Mouse (Mus musculus): ENCODE data around the gene Ubash3b.

Gene Ubash3b

DNA sequence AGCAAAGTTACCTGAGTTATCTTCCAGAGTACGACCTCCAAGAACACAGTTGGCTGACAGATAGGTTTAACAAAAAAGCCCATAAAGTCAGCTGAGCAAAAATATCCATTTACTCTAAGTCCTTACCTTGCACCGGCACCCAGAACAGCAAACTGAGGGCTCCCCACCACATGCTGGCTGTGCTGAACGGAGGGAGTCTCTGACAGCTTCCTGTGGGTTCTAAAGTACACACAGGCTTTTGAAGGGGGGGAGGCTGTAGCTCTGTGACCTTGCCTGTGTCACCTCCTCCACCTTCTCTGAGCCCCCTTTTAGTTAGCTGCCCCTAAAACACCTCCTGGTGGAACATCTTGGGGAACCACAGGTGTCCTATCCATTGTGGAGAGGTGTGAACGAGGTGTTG is 157.1 kb downstream of the Ubash3b start, which contains the start of gene Crtam:
TSS of gene Crtam (minus strand) at position 214 of the 400 bp plus-strand sequence.
- DNase-seq (ENCODE audit: low spot score in 2 of 2): no peak

GRCm38 (mm10) chr9:40997116-40997779 is 164.2 kb downstream of the Ubash3b start:
- peak in 1 of 2 experiments; percentile 11 for DNase-seq (ENCODE audit: low spot score in 2 of 2)

- DNase-seq (ENCODE audit: low spot score in 2 of 2): no peak
These were observed 167.4 kb downstream of the Ubash3b start for GRCm38 (mm10) chr9:40994075-40994474.

DNA sequence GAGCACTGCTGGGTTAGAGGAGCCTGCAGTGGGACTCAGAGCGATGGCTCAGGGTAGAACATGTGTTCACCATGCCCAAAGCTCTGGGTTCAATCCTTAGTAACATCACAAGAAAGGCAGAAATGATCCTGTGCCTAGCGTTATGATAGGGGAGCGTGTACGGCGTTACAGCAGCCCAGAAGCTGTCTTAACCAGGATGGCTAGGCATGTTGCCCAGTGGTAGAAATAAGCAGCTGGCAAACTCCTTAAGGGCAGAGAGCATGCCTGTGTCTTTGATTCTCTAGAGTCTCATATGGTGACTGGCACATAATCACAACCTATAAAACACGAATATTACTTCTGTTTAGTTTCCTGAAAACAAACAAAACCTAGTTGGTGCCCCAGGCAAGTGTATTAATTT is 170.0 kb downstream of the Ubash3b start:
- DNase-seq (ENCODE audit: low spot score in 2 of 2): no peak

GRCm38 (mm10) chr9:40989940-40990588 is 171.4 kb downstream of the Ubash3b start:
- DNase-seq (ENCODE audit: low spot score in 2 of 2): peak in 1 of 2 experiments; percentile 46

- no peak for DNase-seq (ENCODE audit: low spot score in 2 of 2)
These were observed 177.2 kb downstream of the Ubash3b start for GRCm38 (mm10) chr9:40984313-40984712.

DNA sequence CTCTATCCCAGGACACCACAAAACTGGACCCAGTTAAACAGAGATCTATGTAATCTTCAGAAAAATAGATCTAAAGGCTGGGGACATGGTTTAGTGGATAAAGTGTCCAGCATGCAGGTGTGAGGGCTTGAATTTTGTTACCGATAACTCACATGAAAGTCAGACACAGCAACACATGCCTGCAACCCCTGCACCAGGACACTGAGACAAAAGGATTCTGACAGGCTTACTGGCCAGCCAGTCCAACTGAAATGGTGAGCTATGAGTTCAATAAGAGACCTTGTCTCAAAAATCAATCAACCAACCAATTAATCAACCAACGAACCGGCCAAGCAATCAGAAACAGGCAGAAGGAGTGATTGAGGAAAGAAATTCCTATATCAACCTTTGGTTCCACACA is 177.7 kb downstream of the Ubash3b start:
- no peak for DNase-seq (ENCODE audit: low spot score in 2 of 2)

DNA sequence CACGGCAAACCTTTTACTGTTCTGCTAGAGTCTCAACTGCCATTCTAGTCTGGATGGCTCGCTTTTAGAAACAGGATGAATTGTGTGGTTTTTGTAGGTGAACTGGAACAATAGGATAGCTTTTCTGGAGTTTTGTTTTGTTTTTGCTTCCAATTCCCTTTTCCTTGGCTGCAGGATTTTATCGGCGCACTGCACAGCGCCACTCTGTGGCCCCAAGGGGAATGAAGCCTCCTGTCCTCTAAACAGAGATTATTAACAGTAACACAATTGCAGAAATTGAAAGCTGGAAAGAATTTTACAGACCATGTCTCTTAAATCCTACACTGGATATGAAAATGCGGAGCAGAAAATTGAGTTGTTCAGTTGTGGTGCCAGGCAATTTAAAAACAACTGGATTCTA is 179.0 kb downstream of the Ubash3b start:
- DNase-seq (ENCODE audit: low spot score in 2 of 2): no peak

- no peak for DNase-seq (ENCODE audit: low spot score in 2 of 2)
These were observed 187.3 kb downstream of the Ubash3b start for GRCm38 (mm10) chr9:40974042-40974801.

- no peak for DNase-seq (ENCODE audit: low spot score in 2 of 2)
These were observed 197.1 kb downstream of the Ubash3b start for GRCm38 (mm10) chr9:40964418-40964714.

DNA sequence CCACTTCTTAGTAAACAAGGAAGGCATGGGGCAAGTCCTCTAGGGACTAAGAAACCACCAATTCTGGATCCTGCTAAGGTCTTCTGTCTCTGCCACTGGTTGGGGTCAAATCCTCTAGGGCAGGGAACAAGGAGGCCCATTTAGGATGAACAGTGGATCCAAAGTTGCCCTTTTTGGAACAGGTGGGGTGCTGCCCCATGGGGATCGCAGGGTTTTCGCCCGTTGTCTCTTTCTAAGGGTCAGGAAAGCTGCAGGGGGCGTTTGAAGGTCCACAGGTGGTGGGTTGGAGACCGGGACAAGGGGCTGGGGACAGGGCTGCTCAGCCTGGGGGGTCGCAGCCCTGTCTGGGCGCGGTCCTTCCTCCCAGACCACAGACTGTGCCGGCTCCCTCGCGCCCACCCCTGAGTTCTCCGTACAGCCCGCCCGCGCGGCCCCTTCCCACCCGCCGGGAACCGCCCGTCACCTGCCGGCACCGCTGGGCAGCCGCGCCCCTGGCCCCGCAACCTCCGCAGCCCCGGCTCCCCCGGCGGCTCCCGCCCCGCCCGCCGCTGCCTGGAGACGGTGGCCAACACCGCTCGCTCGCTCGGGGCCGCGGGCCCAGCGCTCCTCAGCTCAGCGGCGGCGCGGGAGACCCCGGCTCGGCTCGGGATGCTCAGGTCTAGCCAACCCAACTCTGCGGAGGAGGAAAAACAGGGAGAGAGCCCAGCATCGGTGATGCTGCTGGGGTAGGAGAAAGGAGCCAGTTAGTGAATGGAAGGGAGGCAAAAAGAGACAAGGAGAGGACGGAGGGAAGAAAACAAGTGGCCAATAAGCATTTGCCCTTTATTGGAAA is 197.7 kb downstream of the Ubash3b start, which contains the start of gene Jhy:
TSS of gene Jhy (minus strand) at position 533 of the 832 bp plus-strand sequence.
- DNase-seq (ENCODE audit: low spot score in 2 of 2): no peak

DNA sequence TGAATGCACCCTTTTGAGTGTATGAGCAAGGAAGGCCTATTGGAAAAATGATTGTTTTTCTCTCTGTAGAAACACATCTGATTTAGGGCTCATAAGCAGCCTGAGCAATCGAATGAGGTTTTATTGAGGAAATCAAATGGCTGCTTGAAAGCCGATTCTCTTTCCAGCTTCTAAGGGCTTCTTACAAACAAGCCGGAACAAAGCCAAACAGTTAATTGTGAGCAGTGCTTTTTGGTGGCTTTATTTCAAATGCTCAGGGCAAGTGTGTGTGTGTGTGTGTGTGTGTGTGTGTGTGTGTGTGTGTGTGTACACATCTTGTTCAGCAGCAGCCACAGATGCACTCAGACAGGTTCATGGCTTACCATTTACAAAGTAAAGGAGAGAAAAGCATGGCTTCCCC is 200.1 kb downstream of the Ubash3b start:
- no peak for DNase-seq (ENCODE audit: low spot score in 2 of 2)
